Mouse (Mus musculus) ovary, postnatal 10 days (tissue): ENCODE data around the gene Spcs1.

Experiments
- DNase-seq: peaks from one replicate; pipeline ENCODE4 v3.0.0; 2022; ENCODE audit warnings: low spot score

The Spcs1 gene

GRCm38 (mm10) chr14:31001307-31002205 is at the start of gene Spcs1, which contains the start of gene Glt8d1:
Spcs1 (minus strand) TSS chr14:31001672.
Glt8d1 (plus strand) TSS chr14:31001400.
- peak; percentile 94 for DNase-seq

GRCm38 (mm10) chr14:31045817-31046216 is 44.3 kb upstream of the Spcs1 start:
- DNase-seq = no peak

- DNase-seq = no peak
Measured at GRCm38 (mm10) chr14:31045296-31045695, 43.8 kb upstream of the Spcs1 start.

GRCm38 (mm10) chr14:31025785-31026184 is 24.3 kb upstream of the Spcs1 start:
- DNase-seq = no peak

- no peak for DNase-seq
Measured at GRCm38 (mm10) chr14:31022579-31022978, 21.1 kb upstream of the Spcs1 start.

- no peak for DNase-seq
Measured at GRCm38 (mm10) chr14:31019331-31020205, 18.1 kb upstream of the Spcs1 start.

- DNase-seq = peak; percentile 91
Measured at GRCm38 (mm10) chr14:31018860-31019291, 17.4 kb upstream of the Spcs1 start, which contains the start of the genes Pbrm1 and Gnl3. Pbrm1 (plus strand) TSS chr14:31019138. Gnl3 (minus strand) TSS chr14:31019152.

GRCm38 (mm10) chr14:31017854-31018253 is 16.4 kb upstream of the Spcs1 start:
- no peak for DNase-seq

- no peak for DNase-seq
Measured at GRCm38 (mm10) chr14:31016063-31016462, 14.6 kb upstream of the Spcs1 start.

- DNase-seq = no peak
Measured at GRCm38 (mm10) chr14:31013928-31014327, 12.5 kb upstream of the Spcs1 start.

GRCm38 (mm10) chr14:31011588-31011987 is 10.1 kb upstream of the Spcs1 start:
- DNase-seq = no peak

- no peak for DNase-seq
Measured at GRCm38 (mm10) chr14:31006779-31007178, 5.3 kb upstream of the Spcs1 start.

- DNase-seq = no peak
Measured at GRCm38 (mm10) chr14:31004527-31004926, 3.1 kb upstream of the Spcs1 start.

- no peak for DNase-seq
Measured at GRCm38 (mm10) chr14:31000816-31001306, 611 bp downstream of the Spcs1 start.

GRCm38 (mm10) chr14:31000356-31000755 is 1.1 kb downstream of the Spcs1 start:
- no peak for DNase-seq

GRCm38 (mm10) chr14:30996417-30996816 is 5.1 kb downstream of the Spcs1 start:
- no peak for DNase-seq

GRCm38 (mm10) chr14:30976222-30976621 is 25.2 kb downstream of the Spcs1 start:
- no peak for DNase-seq

GRCm38 (mm10) chr14:30974204-30974603 is 27.3 kb downstream of the Spcs1 start:
- no peak for DNase-seq

GRCm38 (mm10) chr14:30960366-30960765 is 41.1 kb downstream of the Spcs1 start:
- DNase-seq = no peak

GRCm38 (mm10) chr14:30959031-30959430 is 42.4 kb downstream of the Spcs1 start:
- no peak for DNase-seq

GRCm38 (mm10) chr14:30958517-30958916 is 43.0 kb downstream of the Spcs1 start:
- DNase-seq = no peak

GRCm38 (mm10) chr14:30951154-30951825 is 50.2 kb downstream of the Spcs1 start, which contains the start of gene Nek4:
Nek4 (plus strand) TSS chr14:30951377.
- DNase-seq = peak; percentile 90
